Mouse (Mus musculus) common myeloid progenitor, adult 5-6 weeks (primary cell): Measurements from ENCODE around the gene Smo. TPM values are rescaled to one million over a fixed set of nuclear protein-coding genes. Genes with fewer than 3 reads are reported as not detected.

ENCODE experiments used
- total RNA-seq: library from RNA; stranded (forward); fragments of 200-1000, 187-1606 nt; gene quantifications from 2 replicates; pipeline ENCODE4 v1.2.3, GENCODE M21; 2017

The Smo gene
- total RNA-seq, 1 experiment from 2014 or later, result 29.8 TPM

Other genes with a start within 250 kb of the Smo start
- not detected in 2 replicates for gene Kcp, start 227.6 kb upstream of the Smo start, total RNA-seq
- 14.8 and 18.6 TPM in 2 replicates for gene Irf5, start 208.9 kb upstream of the Smo start, total RNA-seq
- 64.1 and 96.2 TPM in 2 replicates for gene Tnpo3, start 125.6 kb upstream of the Smo start, total RNA-seq
- gene Tspan33, start 41.3 kb upstream of the Smo start, total RNA-seq, result 17.7 and 22.1 TPM in 2 replicates
- 24.1 and 25.4 TPM in 2 replicates for gene Ahcyl2, start 32.5 kb downstream of the Smo start, total RNA-seq
- 0.69 TPM in 1 of 2 replicates, not detected in the other for gene Strip2, start 181.5 kb downstream of the Smo start, total RNA-seq